Comparison of ENCODE assay signal across 14 mouse cellular contexts in the genomic region with DNA sequence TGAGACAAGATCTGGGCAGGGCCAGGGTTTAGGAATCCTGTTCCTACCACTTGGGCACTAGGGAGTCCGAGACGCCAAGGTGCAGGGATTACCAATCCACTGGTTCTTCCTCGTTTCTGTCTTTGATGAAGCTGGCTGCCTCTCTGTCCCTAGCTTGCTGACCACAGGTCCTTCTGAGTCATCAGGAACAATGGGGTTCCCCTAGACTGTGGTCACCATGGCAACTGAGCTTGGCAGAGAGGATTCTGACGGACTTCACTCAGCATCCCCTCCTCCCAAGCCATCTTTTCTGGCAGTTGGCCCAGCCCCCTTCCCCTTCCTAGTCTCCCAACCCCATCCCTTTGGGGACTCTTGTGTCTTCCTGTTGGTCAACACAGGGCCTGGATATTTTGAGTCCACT. TPM values are rescaled to one million over a fixed set of nuclear protein-coding genes. Genes with fewer than 3 reads are reported as not detected.
DNase-seq lines count a peak whose midpoint lies in the region; ATAC-seq lines count a peak whose summit lies in the region.
"Had no signal": no experiment of that assay in that cellular context is flagged by ENCODE, and none has a peak within 500 bp of the region (broad histone marks: within the 10 kb centered on the region; RNA-seq: fewer than 3 reads in every experiment).

No protein-coding gene starts in this region.

- H3K4me1 ChIP-seq in hindbrain, embryonic 14.5 days (replicated peaks; ENCODE audit: control insufficient read depth, insufficient read depth, low read length) = peaks cover 7% of the 10 kb centered on the region
- H3K4me1 ChIP-seq: heart, embryonic 12.5 days had no signal

- H3K36me3 ChIP-seq in hindbrain, embryonic 14.5 days (replicated peaks; ENCODE audit: control insufficient read depth, insufficient read depth) = peaks cover 59% of the 10 kb centered on the region

- H3K9me3 ChIP-seq in hindbrain, embryonic 14.5 days (ENCODE audit: control insufficient read depth, low read length) = no peaks in the 10 kb centered on the region
- H3K9me3 ChIP-seq: neural tube, embryonic 15.5 days had no signal

- 24% methylated on average over 4 of the region's 4 CpGs for WGBS in hindbrain, embryonic 14.5 days

- ATAC-seq in hindbrain, embryonic 14.5 days (ENCODE audit: low FRiP score) = no peak

- H3K4me2 ChIP-seq in hindbrain, embryonic 14.5 days (replicated peaks) = no peak overlapping the region
- H3K4me2 ChIP-seq: heart, embryonic 12.5 days; neural tube, embryonic 15.5 days had no signal

- H3K27me3 ChIP-seq in hindbrain, embryonic 14.5 days (ENCODE audit: control insufficient read depth, insufficient read depth, low read length) = no peaks in the 10 kb centered on the region
- H3K27me3 ChIP-seq: heart, embryonic 12.5 days; neural tube, embryonic 15.5 days had no signal

- peak; percentile 18 to 40 for DNase-seq in cerebellum, adult 18-20 months
- no peak for DNase-seq in cerebellum, adult 11-12 months
- peak; percentile 51 for DNase-seq in urinary bladder, postnatal 14 days (ENCODE audit: low spot score)
- no peak for DNase-seq in urinary bladder, postnatal 4 days (ENCODE audit: low spot score in 2 of 2)
- DNase-seq in hindbrain, embryonic 14.5 days (ENCODE audit: low spot score) = peak; percentile 45
- DNase-seq in layer of hippocampus, postnatal 36 days = no peak
- DNase-seq in left cerebral cortex, adult 11 months (ENCODE audit: low spot score) = no peak
- DNase-seq in gastrocnemius, postnatal 14 days = no peak
- DNase-seq: B cell, adult 2 months; lung, postnatal 14 days; spleen, adult 18-20 months had no signal

- H3K27ac ChIP-seq in hindbrain, embryonic 14.5 days = no peak overlapping the region
- H3K27ac ChIP-seq: kidney, postnatal 0 days; neural tube, embryonic 15.5 days had no signal

- intact Hi-C loops in gastrocnemius, postnatal 14 days (cut with DNase I; ENCODE audit: low total_unique reads) = no loop called here

- no peak overlapping the region for H3K9ac ChIP-seq in hindbrain, embryonic 14.5 days
- H3K9ac ChIP-seq: heart, embryonic 12.5 days; neural tube, embryonic 15.5 days had no signal

- no peak overlapping the region for H3K4me3 ChIP-seq in hindbrain, embryonic 14.5 days (replicated peaks; ENCODE audit: low read length)
- H3K4me3 ChIP-seq: heart, embryonic 12.5 days; neural tube, embryonic 15.5 days had no signal

RNA-seq across cellular contexts. Expression of gene Castor2, which starts 32.1 kb away (rescaled TPM):
- polyA plus RNA-seq in hindbrain, embryonic 14.5 days (2014; fragmentation: Nextera tagmentation; extraction: Ambion mirVana) = 28.1 and 31.9 TPM in 2 replicates
- 10 to 100 TPM; 71.5 to 79.3 TPM for total RNA-seq in layer of hippocampus, postnatal 36 days (2021)
- total RNA-seq in gastrocnemius, postnatal 14 days (2021) = 10 to 100 TPM; 36.5 to 40.2 TPM

RNA-seq across cellular contexts. Expression of gene Rcc1l, which starts 45.0 kb away (rescaled TPM):
- 16.6 and 17.5 TPM in 2 replicates for polyA plus RNA-seq in hindbrain, embryonic 14.5 days (2014; fragmentation: Nextera tagmentation; extraction: Ambion mirVana)
- total RNA-seq in layer of hippocampus, postnatal 36 days (2021) = 10 to 100 TPM; 14.5 to 15.9 TPM
- total RNA-seq in gastrocnemius, postnatal 14 days (2021) = 10 to 100 TPM; 13.9 to 18.3 TPM

RNA-seq across cellular contexts. Expression of gene Gtf2ird2, which starts 52.2 kb away (rescaled TPM):
- 11.6 and 13.5 TPM in 2 replicates for polyA plus RNA-seq in hindbrain, embryonic 14.5 days (2014; fragmentation: Nextera tagmentation; extraction: Ambion mirVana)
- 10 to 100 TPM; 14.0 to 14.6 TPM for total RNA-seq in layer of hippocampus, postnatal 36 days (2021)
- 1 to 10 TPM; 4.8 to 5.4 TPM for total RNA-seq in gastrocnemius, postnatal 14 days (2021)

Comparison
In these comparisons a context has a peak if more than half of its experiments do, and no peak if none do; other contexts are left out.
1. DNase-seq: peak in cerebellum, adult 18-20 months (2 of 2), urinary bladder, postnatal 14 days (single experiment) and hindbrain, embryonic 14.5 days (single experiment); none in cerebellum, adult 11-12 months (single experiment), urinary bladder, postnatal 4 days (0 of 2), layer of hippocampus, postnatal 36 days (0 of 2), left cerebral cortex, adult 11 months (single experiment) and gastrocnemius, postnatal 14 days (single experiment).